Mouse (Mus musculus) cortical plate, adult 2 months (tissue): Measurements from ENCODE around the gene Dennd2c. TPM values are rescaled to one million over a fixed set of nuclear protein-coding genes. Genes with fewer than 3 reads are reported as not detected.
"Not testable (repeated sequence)": the region's sequence is repeated elsewhere in the genome, so short reads cannot be mapped to it uniquely, and the experiment has no call there.

ENCODE experiments used
- H3K27ac ChIP-seq: fragments of 200-500 bp; 2 replicates; pipeline ENCODE4 v1.5.1; 2012; ENCODE audit warnings: low read length, control low read depth, inconsistent platforms; ENCODE audit not compliant: insufficient read depth
- H3K4me1 ChIP-seq: fragments of 200-500 bp; 2 replicates; pipeline ENCODE4 v1.6.1; 2011; ENCODE audit warnings: low read length; ENCODE audit not compliant: control insufficient read depth, insufficient read depth
- H3K4me3 ChIP-seq: fragments of 200-500 bp; 2 replicates; pipeline ENCODE4 v1.5.1; 2011; ENCODE audit warnings: mild to moderate bottlenecking, low read length, control low read depth; ENCODE audit not compliant: insufficient read depth
- CTCF ChIP-seq: fragments of 200-500 bp; IDR thresholded peaks from 2 replicates; pipeline ENCODE4 v1.5.1; 2011; ENCODE audit warnings: mild to moderate bottlenecking, control low read depth, low read length; ENCODE audit not compliant: insufficient read depth; ENCODE audit errors: extremely low read depth
- POLR2A ChIP-seq: fragments of 200-500 bp; IDR thresholded peaks from 2 replicates; pipeline ENCODE4 v1.6.1; 2011; ENCODE audit warnings: mild to moderate bottlenecking, low read length, control low read depth; ENCODE audit not compliant: insufficient read depth; ENCODE audit errors: extremely low read depth
- polyA plus RNA-seq: library from polyadenylated mRNA; depleted of rRNA; stranded (reverse); fragments of >200 nt; gene quantifications from 2 replicates; pipeline ENCODE4 v1.2.3, GENCODE M21; 2012

The Dennd2c gene
- polyA plus RNA-seq, 1 experiment: 0.33 TPM

- no peak for TF ChIP-seq CTCF
- TF ChIP-seq POLR2A: no peak
Measured at GRCm38 (mm10) chr3:103188451-103188850, 86.0 kb downstream of the Dennd2c start.

GRCm38 (mm10) chr3:103188856-103189255 is 86.5 kb downstream of the Dennd2c start:
- no peak overlapping the region for H3K27ac ChIP-seq
- TF ChIP-seq CTCF (no peak), POLR2A (no peak)
- no peak overlapping the region for H3K4me3 ChIP-seq
- H3K4me1 ChIP-seq: no peaks in the 10 kb centered on the region

More at GRCm38 (mm10) chr3:103188451-103188850, 86.0 kb downstream of the Dennd2c start:
- Histone ChIP-seq H3K4me1 (no peaks in the 10 kb centered on the region), H3K4me3 (no peak overlapping the region), H3K27ac (no peak overlapping the region)

- Histone ChIP-seq H3K27ac (no peak overlapping the region), H3K4me3 (no peak overlapping the region), H3K4me1 (no peaks in the 10 kb centered on the region)
- TF ChIP-seq CTCF (no peak), POLR2A (no peak)
Measured at GRCm38 (mm10) chr3:103192161-103192560, 89.8 kb downstream of the Dennd2c start.

GRCm38 (mm10) chr3:103193186-103193585 is 90.8 kb downstream of the Dennd2c start:
- TF ChIP-seq CTCF (no peak), POLR2A (no peak)
- Histone ChIP-seq H3K4me3 (no peak overlapping the region), H3K27ac (no peak overlapping the region), H3K4me1 (no peaks in the 10 kb centered on the region)

- no peak overlapping the region for H3K27ac ChIP-seq
- no peak for TF ChIP-seq CTCF
- TF ChIP-seq POLR2A: no peak
- no peak overlapping the region for H3K4me3 ChIP-seq
- no peaks in the 10 kb centered on the region for H3K4me1 ChIP-seq
Measured at GRCm38 (mm10) chr3:103196320-103196823, 94.0 kb downstream of the Dennd2c start.

GRCm38 (mm10) chr3:103199386-103199785 is 97.0 kb downstream of the Dennd2c start:
- TF ChIP-seq CTCF: no peak
- no peak for TF ChIP-seq POLR2A
- H3K4me1 ChIP-seq: no peaks in the 10 kb centered on the region
- H3K27ac ChIP-seq: no peak overlapping the region
- H3K4me3 ChIP-seq: no peak overlapping the region

- H3K27ac ChIP-seq, H3K4me1 ChIP-seq, H3K4me3 ChIP-seq: not testable (repeated sequence)
Measured at GRCm38 (mm10) chr3:103201105-103201504, 98.7 kb downstream of the Dennd2c start.

- TF ChIP-seq CTCF (no peak), POLR2A (no peak)
- Histone ChIP-seq H3K4me1 (no peaks in the 10 kb centered on the region), H3K27ac (no peak overlapping the region), H3K4me3 (no peak overlapping the region)
Measured at GRCm38 (mm10) chr3:103203554-103203953, 101.2 kb downstream of the Dennd2c start.

GRCm38 (mm10) chr3:103204445-103204844 is 102.0 kb downstream of the Dennd2c start:
- TF ChIP-seq POLR2A: no peak
- TF ChIP-seq CTCF: no peak
- Histone ChIP-seq H3K4me3 (no peak overlapping the region), H3K4me1 (no peaks in the 10 kb centered on the region), H3K27ac (no peak overlapping the region)

GRCm38 (mm10) chr3:103206393-103206792 is 104.0 kb downstream of the Dennd2c start:
- no peaks in the 10 kb centered on the region for H3K4me1 ChIP-seq
- TF ChIP-seq CTCF (no peak), POLR2A (no peak)
- no peak overlapping the region for H3K27ac ChIP-seq
- H3K4me3 ChIP-seq: no peak overlapping the region
